Mouse (Mus musculus) adrenal gland, adult 2 months (tissue): ENCODE data around the gene 1700029H14Rik. TPM values are rescaled to one million over a fixed set of nuclear protein-coding genes. Genes with fewer than 3 reads are reported as not detected.

ENCODE experiments used
- DNase-seq: peaks from one replicate; pipeline ENCODE4 v3.0.0; 2021
- polyA plus RNA-seq: library from polyadenylated mRNA; depleted of rRNA; stranded (reverse); fragments of >200 nt; gene quantifications from 2 replicates; pipeline ENCODE4 v1.2.3, GENCODE M21; 2012
- total RNA-seq, 2 experiments: library from RNA; stranded (reverse); gene quantifications; 2 replicates each; pipeline ENCODE4 v1.2.3; 2021

Gene 1700029H14Rik
- total and polyA plus RNA-seq, 3 experiments = not detected

DNA sequence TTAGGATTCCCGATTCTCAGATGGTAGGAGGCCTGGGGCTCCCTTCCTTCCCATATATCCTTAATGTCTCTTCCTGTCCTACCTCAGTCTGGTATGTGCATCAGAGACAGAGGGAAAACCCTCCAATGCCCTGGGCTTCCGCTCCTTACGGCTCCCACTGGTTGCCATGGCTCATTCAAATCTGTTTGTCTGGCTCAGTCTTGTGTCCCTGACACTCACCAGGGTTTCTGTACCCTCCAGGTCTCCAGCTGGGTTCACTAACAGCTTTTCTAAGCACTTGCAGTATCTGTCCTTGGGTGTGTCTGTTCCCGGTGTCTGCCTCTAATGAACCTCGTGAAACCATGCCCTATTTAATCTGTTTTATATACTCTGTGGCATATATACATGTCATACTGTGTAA, 20.7 kb downstream of the 1700029H14Rik start:
- DNase-seq = no peak

DNA sequence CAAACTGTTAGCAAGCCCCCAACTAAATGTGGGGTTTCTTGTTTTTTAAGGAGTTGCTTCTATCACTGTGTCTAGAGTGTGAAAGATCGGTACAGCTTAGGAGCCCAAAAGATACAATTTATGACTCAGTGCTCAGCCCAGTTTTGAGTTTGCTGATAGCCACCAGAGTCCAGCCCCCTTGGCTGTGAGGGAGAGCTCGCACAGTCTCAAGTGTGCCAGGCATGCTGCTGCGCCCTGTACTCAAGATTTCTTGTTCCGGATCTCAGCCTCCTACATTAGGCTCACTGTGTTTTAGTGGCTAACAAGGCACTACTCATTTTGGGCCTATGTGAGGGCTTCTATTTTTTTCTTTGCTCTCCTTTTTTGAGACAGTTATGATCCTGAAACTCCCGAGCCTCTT, 22.1 kb downstream of the 1700029H14Rik start:
- DNase-seq = no peak

- DNase-seq = peak; percentile 27
These were observed 23.4 kb downstream of the 1700029H14Rik start for GRCm38 (mm10) chr8:13538821-13539220.

DNA sequence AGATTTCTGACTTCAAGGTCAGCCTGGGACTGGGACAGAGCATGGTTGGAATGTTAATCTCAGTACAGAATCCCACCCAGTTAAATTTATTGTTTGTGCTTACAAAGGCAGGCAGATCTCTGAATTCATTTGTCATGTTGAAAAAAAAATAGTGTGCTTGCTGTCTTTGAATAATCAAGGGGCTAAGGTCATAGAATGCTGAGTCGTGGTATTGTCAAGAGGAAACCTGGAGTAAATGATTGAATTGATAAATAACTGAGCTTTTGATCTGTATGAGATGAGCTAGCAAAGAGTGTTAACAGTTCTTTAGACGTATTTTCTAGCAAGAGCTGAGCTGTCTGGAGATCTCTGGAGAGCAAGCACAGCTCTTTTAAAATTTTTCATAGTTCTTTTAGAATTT, 25.2 kb downstream of the 1700029H14Rik start:
- DNase-seq = no peak

DNA sequence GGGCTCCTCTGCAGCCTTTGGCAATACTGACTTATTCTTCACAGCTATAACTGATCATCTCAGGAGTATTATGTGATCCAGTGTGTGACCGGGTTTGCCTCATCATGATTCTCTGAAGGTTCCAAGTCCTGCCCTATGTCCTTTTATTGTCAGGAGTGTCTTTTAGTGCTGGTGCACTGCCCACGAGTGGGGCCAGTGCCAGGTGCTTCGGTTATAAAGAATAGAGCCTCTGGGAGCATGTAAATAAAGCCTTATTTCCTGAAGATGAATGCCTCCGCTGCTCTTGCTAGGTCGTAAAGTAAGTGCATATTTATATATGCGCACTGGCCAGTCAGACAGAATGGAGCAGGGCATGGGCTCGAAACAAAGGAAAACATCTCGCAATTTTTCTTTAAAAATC, 29.1 kb downstream of the 1700029H14Rik start:
- no peak for DNase-seq

- DNase-seq = no peak
These were observed 30.6 kb downstream of the 1700029H14Rik start for GRCm38 (mm10) chr8:13531602-13532171.

- DNase-seq = peak; percentile 93
These were observed 31.3 kb downstream of the 1700029H14Rik start for GRCm38 (mm10) chr8:13530941-13531340.

- no peak for DNase-seq
These were observed 31.9 kb downstream of the 1700029H14Rik start for GRCm38 (mm10) chr8:13530401-13530800.

DNA sequence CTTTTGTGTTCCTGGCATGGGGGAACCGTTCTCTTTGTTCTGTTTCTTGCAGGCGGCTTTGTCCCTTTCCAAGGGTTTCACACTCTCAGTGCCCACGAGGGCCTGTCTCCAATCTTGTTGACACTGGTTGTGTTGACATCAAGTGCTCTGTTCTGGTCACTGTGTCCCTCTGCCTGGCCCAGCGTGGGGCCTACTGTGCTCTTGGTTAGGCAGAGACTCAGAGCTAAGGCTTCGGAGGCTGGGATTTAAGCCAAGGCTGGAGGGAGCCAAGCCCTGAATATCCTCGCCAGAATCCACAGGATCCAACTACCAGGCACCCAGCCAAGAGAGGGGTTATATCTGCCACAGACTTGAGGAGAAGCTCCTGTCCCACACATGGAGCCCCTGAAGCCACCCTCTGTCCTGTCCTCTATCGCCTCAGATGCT, 32.4 kb downstream of the 1700029H14Rik start:
- DNase-seq = peak; percentile 84

DNA sequence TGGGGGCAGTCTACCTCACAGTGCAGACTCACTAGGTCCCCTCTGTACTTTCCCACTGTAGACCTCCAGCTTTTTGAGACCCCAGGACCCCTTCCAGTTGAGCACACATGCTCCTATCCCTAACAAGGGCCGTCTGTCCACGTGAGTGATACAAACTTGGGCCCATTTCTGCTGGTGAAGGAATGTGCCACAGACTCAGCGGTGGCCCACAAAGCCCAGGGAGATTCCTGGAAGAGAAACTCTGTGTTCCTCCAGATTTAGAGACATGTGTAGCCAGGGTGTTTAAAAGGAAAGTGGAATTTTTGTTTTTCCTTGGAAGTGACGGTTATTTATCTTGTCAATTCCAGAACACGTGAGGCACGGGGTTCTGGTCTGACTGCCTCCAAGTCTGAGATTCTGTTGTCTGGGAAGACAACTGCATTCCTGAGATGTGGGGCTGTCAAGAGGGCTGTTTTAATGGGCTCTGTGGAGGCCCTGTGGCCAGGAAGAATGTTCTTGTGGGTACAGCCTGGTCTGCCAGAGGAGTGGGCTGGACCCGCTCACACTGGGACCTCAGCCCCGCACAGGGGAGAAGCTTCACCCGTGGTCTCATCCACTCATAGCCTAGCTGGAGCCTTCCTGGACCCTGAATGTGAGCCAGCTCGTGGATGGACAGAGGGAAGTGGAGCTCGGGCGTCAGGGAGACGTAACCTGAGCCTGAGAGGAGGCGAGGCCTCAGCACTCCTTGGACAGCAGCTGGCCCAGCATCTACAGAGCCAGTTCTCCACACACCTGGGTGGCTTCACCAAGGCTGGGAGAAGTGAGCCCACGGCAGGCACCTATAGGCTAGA, 33.0 kb downstream of the 1700029H14Rik start:
- no peak for DNase-seq

DNA sequence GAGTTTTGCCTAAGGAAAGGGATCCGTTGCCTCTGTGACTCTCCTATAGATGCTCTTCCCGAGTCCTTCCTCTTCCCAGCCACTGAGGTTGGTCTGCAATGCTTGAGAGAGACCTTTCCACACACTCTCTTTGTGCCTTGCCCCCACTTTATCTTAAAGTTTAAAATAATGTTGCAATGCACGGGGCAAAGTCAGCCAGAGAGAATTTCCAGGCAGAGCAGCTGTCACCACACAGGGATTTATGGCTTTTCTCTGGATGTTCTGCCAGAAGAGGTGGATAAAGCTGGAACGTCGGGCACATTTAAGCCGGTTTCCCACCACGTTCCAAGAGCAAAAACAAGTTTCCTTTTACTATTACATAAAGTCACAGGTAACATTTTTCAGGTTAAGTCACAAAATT, 40.9 kb downstream of the 1700029H14Rik start:
- DNase-seq = peak; percentile 57

DNA sequence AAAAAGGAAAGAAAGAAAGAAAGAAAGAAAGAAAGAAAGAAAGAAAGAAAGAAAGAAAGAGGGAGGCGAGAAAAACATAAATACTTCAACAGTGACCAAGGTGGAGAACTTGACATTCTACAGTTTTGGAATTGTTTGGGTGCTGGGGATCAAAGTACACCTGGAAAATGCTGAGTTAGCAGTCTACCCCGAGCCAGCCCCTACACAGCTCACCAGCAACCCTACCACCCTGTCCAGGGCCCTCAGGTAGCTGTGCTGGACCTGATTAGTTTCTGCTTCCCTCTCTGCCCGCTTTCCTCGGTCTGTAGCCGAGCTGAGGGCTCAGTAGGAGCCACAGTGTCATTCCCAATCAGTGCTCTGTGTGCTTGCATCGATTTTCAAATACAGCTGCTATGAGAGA, 41.9 kb downstream of the 1700029H14Rik start:
- DNase-seq = no peak

GRCm38 (mm10) chr8:13519503-13519902, 42.8 kb downstream of the 1700029H14Rik start:
- DNase-seq = no peak

- DNase-seq = peak; percentile 59
These were observed 44.9 kb downstream of the 1700029H14Rik start for GRCm38 (mm10) chr8:13517284-13517781.

GRCm38 (mm10) chr8:13516728-13517127, 45.5 kb downstream of the 1700029H14Rik start:
- no peak for DNase-seq

DNA sequence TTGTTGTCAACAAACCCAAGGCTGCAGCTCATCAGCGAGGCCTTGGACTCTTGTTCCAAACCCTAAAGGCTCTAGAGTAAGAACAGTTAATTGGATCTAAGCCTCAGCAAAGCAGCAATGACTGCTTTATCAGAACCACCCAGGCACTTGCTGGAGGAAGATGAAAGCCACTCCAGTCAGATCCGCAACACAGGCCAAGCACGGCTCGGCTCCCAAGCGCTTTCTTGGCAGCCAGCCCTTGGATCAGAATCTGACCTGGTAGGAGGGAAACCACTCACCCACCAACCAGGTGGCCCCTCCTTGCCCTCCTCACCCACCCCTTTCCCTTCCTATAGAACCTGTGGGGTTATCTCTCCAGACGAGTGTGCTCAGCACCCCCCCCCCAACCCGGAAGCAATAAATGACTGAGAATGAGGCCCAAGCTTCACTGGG, 46.2 kb downstream of the 1700029H14Rik start:
- peak; percentile 80 for DNase-seq

DNA sequence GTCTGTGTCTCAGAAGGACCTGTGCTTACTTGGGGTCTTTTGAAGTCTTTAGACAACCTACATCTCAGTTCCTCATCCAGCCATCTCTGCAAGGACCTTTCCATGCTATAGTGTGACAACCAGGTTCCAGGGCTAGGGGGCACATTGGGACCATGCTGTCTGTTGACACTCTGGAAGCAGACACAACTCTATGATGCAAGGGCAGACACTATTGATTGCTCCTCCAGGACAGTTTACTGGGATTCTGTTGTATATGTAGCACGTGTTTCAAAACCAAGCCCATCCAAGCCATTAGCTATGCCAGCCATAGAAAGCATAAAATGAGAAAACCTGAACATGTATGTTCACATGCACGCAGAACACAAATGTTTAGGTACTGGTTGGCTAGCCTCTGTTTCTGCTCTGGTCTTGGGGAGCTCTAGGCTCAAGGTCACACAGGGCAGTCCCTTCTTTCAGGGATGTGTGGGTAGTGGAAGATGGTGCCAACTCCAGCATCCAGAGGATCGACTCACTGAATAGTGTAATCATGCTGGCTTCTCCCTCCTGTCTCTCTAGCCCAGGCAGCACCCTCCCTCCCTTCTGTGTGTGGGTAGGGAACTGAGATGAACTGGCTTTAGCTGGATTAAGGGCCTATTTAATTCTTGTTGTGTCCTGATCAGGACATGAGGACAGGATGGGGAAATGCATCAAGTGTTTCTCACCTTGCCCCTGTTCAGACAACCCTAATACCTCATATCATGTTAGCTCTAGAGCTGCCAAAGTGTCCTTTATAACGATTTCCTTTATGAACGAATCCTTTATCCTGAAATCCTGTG, 48.5 kb downstream of the 1700029H14Rik start:
- no peak for DNase-seq

DNA sequence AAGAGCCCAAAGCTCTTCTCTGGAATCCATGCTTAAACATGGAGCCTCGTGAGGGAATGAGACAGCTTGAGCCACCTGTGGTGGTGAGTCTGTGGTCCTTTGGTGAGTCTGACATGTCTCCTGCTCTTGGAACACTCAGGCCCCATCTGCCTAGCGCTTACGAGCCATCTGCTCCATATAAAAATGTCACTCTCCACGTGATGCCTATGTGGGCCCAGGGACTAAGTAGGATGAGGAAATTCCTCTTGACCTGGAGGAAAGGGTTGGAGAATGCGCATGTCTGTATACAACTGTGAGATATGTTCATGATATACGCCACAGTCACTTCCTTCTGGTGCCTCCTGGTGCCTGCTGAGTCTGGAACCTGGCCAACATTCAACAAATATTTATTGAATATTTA, 49.6 kb downstream of the 1700029H14Rik start:
- DNase-seq = no peak

GRCm38 (mm10) chr8:13512016-13512415, 50.2 kb downstream of the 1700029H14Rik start:
- DNase-seq = no peak

GRCm38 (mm10) chr8:13507284-13507937, 54.9 kb downstream of the 1700029H14Rik start:
- no peak for DNase-seq

GRCm38 (mm10) chr8:13506849-13507248, 55.4 kb downstream of the 1700029H14Rik start:
- DNase-seq = peak; percentile 99
